Mouse (Mus musculus): Measurements from ENCODE around the gene Npat. TPM values are rescaled to one million over a fixed set of nuclear protein-coding genes. Genes with fewer than 3 reads are reported as not detected.

Npat gene
- 19.1 TPM for polyA plus RNA-seq (2014; fragmentation: Illumina TruSeq; extraction: RNeasy Lipid Tissue Mini Kit (QIAGEN cat#74804); ENCODE audit: low read depth, low replicate concordance)

DNA sequence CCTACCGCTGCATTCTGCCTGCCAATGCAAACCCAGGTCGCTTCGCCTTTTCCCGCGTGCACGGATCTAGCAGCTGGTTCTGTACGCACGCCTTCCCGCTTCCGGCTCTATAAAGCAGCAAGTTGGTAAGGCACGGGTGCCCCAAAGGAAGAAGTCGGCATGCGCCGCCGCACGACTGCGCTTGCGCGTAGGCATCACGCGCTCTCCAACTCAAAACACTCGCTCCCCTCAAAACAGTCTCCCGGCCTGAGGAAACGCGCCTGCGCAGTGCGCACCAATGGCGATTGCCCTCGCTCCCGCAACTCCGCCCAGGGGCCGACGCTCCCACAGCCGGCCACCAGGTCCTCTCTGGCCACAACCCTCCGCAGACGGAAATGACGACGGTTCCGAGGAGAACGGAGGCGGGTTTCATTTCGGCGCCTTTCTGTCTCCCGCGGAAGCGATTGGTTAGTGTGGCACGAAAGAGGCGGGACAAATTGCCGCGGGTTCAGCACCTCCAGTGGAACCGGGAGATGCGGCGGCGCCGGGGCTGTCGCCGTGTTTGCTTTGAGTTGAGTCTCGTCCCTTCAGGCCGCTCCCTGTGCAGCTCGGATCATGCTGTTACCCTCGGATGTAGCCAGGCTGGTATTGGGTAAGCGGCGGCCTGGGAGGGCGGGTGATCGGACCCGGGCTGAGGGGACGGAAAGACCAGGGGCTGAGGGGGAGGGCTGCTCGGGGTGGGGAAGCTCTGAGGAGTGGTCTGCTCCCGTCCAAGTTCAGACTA lies at the start of gene Npat, which contains the start of gene Atm:
Npat (plus strand) TSS at position 490 of the 763 bp plus-strand sequence.
Atm (minus strand) TSS at position 183 of the 763 bp plus-strand sequence.

DNA sequence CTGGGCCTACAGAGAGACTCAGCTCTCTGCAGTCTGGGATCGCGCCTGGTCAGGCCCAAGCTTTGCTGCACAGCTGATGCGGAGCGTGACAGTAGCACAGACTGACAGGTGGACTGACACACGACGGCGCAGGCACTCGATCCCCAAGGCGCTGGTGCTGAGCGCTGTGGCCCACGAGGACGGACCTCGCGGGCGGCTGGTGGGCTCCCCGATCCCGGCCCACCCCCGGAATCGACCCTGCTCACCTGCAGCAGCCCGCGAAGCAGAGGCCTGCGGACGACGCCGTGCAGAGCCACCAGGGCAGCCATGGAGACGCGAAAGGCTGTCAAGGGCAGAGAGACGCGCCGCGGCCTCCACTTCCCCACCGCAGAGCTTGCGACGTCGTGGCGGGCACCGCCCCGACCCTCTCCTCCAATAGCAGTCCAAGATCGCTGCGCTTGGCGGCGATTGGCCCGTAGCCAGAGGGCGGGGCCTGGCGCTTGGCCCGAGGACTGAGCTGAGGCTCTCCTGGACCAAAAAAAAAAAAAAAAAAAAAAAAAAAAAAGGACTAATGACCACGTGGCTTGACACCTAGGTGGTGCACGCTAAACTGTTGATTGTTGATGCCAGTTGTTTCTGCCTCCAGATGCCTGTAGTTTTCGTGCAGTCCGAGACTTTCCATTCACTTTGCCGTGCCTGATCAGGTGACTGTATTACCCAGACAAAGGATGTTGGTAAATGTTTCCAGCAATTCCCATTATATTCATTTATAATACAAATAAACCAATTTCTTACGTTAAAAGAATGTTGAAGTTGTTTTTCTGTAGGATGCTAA lies 73.3 kb downstream of the Npat start, which contains the start of gene Acat1:
Acat1 (minus strand) TSS at position 415 of the 814 bp plus-strand sequence.

Other genes starting within 250 kb of the Npat start
- 10.6 TPM for gene Exph5, start 235.4 kb upstream of the Npat start, polyA plus RNA-seq (2014; fragmentation: Illumina TruSeq; extraction: RNeasy Lipid Tissue Mini Kit (QIAGEN cat#74804); ENCODE audit: low read depth, low replicate concordance)
- gene Kdelc2, start 153.0 kb upstream of the Npat start, polyA plus RNA-seq (2014; fragmentation: Illumina TruSeq; extraction: RNeasy Lipid Tissue Mini Kit (QIAGEN cat#74804); ENCODE audit: low read depth, low replicate concordance): 22.2 TPM
- 20.9 TPM for gene 4930550C14Rik, start 134.7 kb upstream of the Npat start, polyA plus RNA-seq (2014; fragmentation: Illumina TruSeq; extraction: RNeasy Lipid Tissue Mini Kit (QIAGEN cat#74804); ENCODE audit: low read depth, low replicate concordance)
- 15.6 TPM for gene Atm, start 307 bp upstream of the Npat start, polyA plus RNA-seq (2014; fragmentation: Illumina TruSeq; extraction: RNeasy Lipid Tissue Mini Kit (QIAGEN cat#74804); ENCODE audit: low read depth, low replicate concordance)
- 271 TPM for gene Acat1, start 73.3 kb downstream of the Npat start, polyA plus RNA-seq (2014; fragmentation: Illumina TruSeq; extraction: RNeasy Lipid Tissue Mini Kit (QIAGEN cat#74804); ENCODE audit: low read depth, low replicate concordance)
- gene Cul5, start 133.0 kb downstream of the Npat start, polyA plus RNA-seq (2014; fragmentation: Illumina TruSeq; extraction: RNeasy Lipid Tissue Mini Kit (QIAGEN cat#74804); ENCODE audit: low read depth, low replicate concordance): 68.5 TPM
- 0.20 TPM for gene Rab39, start 169.2 kb downstream of the Npat start, polyA plus RNA-seq (2014; fragmentation: Illumina TruSeq; extraction: RNeasy Lipid Tissue Mini Kit (QIAGEN cat#74804); ENCODE audit: low read depth, low replicate concordance)
- gene Slc35f2, start 234.5 kb downstream of the Npat start, polyA plus RNA-seq (2014; fragmentation: Illumina TruSeq; extraction: RNeasy Lipid Tissue Mini Kit (QIAGEN cat#74804); ENCODE audit: low read depth, low replicate concordance): 20.7 TPM

Measured in kidney, adult 10 weeks (tissue).